Mouse (Mus musculus): ENCODE measurements at regions not wholly inside any gene's neighbourhood (a gene's known extent, or its start where the extent isn't known, plus 50 kb on each side); places are given as distances from the start of the nearest gene placed in this dataset.

DNA sequence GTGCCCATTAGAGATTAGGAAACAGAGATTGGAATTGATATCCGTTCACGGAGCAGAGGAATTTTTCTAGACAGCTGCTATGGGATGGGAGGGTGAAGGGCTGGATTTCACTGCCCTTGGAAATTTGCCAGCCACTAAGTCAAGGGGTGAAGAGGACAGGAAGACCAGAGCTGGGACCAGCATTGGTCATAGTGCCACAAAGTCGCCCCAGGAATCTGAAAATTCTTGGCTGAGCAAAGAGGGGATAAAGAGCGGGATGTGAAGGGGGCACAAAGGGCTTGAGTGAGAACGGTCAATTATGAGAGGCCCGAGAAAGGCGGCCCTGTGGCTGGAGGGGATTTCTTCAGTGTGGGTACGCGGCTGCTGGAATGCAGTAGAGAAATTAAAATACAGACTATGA, 189.6 kb downstream of the Vgll3 start:
- no peak for TF ChIP-seq CTCF (IDR thresholded peaks at IDR 0.05; ENCODE audit: low read depth, low read length)
- no peak for TF ChIP-seq TAL1 (conservative IDR thresholded peaks at IDR 0.05; ENCODE audit: low read depth, low read length)
- no peak for TF ChIP-seq POLR2AphosphoS5 (IDR thresholded peaks at IDR 0.05; ENCODE audit: insufficient replicate concordance, low read depth, low read length)
- TF ChIP-seq GATA1 (IDR thresholded peaks at IDR 0.05; ENCODE audit: borderline replicate concordance, low read length), result no peak
- TF ChIP-seq GATA2 (IDR thresholded peaks at IDR 0.05; ENCODE audit: borderline replicate concordance, low read depth, low read length), result no peak

All from G1E (cell line).